Mouse (Mus musculus) urinary bladder, adult 2 months (tissue): Measurements from ENCODE around the gene Dync1li1. TPM values are rescaled to one million over a fixed set of nuclear protein-coding genes. Genes with fewer than 3 reads are reported as not detected.

Source experiments
- DNase-seq: peaks from one replicate; pipeline ENCODE4 v3.0.0; 2022; ENCODE audit warnings: low spot score
- polyA plus RNA-seq: library from polyadenylated mRNA; depleted of rRNA; stranded (reverse); fragments of >200 nt; gene quantifications from 2 replicates; pipeline ENCODE4 v1.2.3, GENCODE M21; 2012

Gene Dync1li1
- polyA plus RNA-seq, 1 experiment, result 24.9 TPM

DNA sequence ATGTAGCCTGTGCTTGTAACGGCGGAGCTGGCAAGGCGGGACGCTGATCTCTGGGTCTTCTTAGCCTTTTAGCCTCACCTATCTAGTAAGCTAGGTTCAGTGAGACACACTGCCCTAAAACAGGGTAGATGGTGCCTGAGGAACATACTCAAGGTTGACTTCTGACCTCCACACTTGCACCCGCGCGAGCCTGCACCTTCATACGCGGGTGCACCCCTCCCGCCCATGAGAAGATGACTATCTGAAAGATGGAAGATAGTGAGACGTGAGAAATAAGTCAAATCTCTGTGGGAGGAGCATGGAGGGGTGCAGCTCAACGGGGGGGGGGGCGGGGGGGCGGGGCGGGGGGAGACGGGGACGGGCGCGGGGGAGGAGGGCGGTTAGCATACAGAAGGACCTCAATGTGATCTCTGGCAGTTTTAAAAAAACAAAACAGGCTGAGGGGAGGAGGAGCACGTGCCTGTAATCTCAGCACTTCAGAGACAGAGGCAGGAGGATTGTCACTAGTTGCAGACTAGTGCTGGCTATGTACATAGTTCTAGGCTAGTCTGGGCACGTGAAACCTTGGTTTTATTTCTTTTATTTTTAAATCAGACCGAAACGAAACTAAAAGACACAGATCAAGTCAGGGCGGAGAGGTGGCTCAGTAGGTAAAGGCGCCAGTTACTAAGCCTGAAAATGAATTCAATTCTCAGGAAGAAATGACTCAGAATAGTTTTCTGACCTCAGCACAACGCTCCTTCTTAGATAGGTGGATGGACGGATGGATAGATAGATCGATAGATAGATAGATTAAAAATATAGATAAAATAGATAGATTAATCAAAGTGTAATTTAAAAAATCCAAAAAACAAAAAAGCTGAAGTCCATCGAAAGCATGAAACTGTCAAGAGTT lies 41.6 kb downstream of the Dync1li1 start:
- DNase-seq, result no peak

GRCm38 (mm10) chr9:114731011-114731755 lies 42.6 kb downstream of the Dync1li1 start, which contains the start of gene Cmtm6:
Gene Cmtm6, plus strand, starts transcription at chr9:114731116.
- DNase-seq, result peak; percentile 92

GRCm38 (mm10) chr9:114731871-114732682 lies 43.5 kb downstream of the Dync1li1 start:
- no peak for DNase-seq

DNA sequence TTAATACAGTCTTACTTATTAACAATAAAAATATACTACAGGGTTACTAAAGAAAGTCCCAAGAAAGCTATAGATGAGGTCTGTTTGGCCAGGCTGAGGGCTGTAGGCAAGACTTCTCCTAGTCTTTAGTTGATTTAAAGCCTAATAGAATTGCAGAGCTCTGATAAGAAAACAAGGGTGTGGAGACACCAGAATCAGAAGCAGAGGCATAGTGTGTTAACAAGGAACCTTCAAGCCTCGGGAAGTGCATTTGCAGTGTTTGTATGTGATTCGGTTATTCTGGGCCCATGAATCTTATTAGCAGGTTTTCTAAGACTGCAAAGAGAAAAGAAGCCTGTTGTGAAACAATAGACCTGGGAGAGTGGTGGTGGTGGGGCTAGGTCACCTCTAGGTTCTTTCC lies 44.6 kb downstream of the Dync1li1 start:
- no peak for DNase-seq

DNA sequence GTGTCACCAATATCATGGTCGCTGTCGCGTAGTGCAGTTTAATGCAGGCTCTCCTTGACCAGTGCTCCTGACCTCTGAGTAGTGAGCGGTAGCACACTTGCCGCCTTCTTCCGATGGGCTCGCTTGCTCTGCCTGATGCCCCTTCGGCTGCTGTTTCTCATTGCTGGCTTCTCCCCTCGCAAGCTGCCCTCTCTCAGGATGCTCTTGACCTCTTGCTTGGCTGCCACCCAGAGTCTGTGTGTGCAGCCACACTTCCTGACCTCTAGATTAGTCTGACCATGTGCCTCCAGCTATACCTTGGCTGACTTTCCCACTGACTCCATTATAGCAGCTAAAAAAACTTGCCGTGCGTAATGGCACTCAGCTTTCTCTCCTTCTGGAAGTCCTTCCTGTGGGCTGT lies 47.9 kb downstream of the Dync1li1 start:
- DNase-seq, result no peak

DNA sequence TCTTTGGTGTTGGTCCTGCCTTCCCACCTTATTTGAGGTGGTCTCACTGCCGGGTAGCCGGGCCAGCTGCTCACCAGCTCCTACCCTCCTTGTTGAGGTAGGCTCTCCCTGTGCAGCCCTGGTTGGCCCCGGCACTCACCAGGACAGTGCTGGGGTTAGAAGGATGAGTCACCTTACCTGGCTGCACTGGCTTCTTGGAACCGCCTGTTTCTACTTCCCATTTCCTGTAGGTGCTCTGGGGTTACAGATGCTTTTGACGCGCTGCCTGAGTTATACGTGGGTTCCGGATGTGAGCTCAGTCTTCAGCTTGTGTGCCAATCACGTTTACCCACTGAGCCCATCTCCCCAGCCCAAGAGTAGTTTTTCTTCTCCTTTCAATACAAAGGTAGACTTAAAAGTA lies 51.7 kb downstream of the Dync1li1 start:
- no peak for DNase-seq

- no peak for DNase-seq
Observed at GRCm38 (mm10) chr9:114742731-114743130, 54.1 kb downstream of the Dync1li1 start.

DNA sequence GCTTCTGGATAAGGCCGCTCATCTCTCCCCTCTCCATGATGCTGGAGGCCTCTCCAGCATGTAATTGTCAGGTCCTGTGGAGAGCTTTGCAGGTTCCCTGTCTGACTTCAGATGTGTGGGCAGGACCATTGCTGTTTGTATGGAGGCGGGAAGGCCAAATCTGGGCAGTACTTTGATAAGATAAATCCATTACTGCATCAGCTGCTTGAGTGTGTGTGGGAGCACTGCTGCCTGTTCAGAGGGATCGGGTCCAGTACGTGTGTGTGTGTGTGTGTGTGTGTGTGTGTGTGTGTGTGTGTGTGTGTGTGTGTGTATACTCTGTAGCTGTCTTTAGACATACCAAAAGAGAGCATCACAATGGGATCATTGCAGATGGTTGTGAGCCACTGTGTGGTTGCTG lies 56.6 kb downstream of the Dync1li1 start:
- DNase-seq, result no peak

DNA sequence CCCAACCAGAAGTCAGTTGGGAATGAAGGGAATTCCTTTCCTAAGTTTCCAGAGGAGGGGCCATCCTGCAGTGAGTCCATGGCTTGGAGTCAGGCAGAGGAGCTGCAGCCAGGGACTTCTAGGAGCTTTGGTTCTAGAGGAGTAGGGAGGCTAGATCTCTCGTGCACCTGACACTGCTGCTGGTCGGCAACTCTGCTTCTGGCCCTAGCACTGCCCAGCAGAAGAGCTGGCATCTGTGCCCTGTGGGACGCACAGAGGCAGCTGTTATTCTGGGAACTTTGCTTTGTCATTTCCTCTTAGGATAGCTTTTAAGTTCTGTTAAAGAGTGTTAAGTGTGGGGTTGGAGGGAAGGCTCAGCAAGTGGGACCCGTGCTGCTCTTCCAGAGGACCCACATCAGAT lies 57.1 kb downstream of the Dync1li1 start:
- no peak for DNase-seq

DNA sequence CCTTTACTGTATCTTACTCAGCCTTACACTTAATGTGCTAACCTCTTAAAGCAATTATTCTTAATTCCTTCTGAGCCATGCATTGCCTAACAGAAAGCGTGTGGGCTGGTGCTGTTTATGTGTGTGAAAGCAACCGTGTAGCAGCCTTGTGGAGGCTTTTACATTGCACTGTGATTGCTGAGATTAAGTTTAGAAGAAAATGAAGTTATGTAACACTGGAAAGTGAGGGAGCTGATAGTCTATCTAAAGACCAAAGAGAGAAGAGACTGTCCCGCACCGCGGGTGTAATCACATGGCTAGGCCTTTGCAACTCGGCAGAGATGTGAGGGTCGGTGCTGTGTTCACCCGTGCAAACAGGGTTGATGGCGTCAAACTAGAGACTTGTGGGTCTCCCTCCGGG lies 58.4 kb downstream of the Dync1li1 start:
- no peak for DNase-seq

DNA sequence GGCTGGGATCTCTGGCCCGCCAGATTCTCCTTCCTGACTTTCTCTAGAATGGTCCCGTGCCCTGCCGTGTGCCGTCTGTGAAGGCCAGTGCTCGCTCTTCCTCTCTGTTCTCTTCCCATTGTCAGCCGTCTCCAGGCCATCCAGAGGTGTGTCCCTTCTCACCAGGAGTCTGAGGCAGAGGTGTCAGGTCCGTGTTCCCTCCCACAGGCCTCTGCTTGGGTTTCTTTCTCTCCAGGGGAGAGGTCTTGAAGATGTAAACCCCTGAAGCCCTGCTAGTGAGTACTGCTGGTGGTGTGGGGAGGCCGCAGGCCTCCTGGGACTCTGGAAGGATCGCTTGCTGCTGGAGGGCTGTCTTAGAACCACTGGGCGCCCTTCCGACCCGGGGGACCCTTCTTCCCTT lies 58.9 kb downstream of the Dync1li1 start:
- DNase-seq, result no peak

DNA sequence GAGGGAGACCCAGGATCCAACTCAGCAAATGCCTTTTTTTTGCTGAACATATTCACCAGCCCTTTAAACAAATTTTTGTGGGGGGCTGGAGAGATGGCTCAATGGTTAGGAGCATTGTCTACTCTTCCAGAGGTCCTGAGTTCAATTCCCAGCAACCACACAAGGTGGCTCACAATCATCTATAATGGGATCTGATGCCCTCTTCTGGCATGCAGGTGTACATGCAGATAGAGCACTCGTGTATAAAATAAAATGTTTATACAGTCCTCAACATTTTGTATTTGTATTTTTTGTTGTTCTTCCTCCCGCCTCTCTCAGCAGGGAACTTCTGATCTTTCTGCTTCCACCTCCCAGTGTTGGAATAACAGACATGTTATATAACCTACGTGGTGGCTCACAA lies 63.0 kb downstream of the Dync1li1 start:
- DNase-seq, result no peak

DNA sequence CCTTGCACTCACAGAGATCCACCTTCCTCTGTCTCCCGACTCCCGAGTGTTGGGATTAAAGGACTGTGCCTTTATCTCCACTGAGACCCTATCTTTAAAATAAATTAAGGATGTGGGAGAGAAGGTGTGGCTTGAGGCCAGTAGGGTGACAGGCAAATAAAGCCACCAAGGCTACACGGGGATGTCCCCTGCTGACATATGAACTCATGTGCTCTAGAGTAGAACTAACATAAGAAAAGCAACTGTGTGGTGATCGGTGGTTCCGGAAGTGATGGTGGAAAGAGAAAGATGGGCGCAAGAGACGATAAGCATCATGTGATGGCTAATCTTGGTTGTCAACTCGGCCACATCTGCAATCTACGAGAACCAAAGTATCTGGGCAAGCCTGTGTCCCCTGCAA lies 63.7 kb downstream of the Dync1li1 start:
- DNase-seq, result no peak

DNA sequence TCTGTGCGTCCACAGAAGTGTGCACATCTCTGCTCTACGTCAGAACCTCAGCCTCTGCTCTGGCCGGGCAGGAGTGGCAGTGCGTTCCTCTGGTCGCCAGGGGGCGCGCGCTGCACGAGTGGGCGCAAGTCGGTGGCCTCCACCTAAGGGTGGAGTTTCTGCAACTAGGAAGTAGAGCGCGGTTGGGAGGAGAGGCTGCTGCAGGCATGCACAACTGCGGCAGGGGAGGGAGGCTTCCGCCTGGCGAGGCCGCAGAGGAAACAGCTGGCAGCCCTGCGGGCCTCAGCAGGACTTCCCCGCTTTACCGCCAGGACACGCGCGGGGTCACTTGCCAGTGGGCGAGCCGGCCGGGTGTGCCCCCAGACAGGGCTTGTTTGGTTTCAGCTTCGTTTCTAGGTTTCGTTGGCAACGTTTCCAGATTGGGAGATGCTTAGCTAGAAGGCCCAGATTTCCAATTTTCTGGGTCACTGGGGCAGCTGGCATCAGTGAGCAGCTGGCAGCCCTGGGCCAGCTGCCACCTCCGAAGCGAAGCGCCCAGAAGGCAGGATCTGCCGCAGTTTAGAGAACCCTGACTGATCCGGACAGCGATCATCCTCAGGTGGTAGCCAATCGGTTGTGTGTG lies 64.4 kb downstream of the Dync1li1 start:
- peak; percentile 93 for DNase-seq

GRCm38 (mm10) chr9:114758272-114758671 lies 69.7 kb downstream of the Dync1li1 start:
- DNase-seq, result no peak

DNA sequence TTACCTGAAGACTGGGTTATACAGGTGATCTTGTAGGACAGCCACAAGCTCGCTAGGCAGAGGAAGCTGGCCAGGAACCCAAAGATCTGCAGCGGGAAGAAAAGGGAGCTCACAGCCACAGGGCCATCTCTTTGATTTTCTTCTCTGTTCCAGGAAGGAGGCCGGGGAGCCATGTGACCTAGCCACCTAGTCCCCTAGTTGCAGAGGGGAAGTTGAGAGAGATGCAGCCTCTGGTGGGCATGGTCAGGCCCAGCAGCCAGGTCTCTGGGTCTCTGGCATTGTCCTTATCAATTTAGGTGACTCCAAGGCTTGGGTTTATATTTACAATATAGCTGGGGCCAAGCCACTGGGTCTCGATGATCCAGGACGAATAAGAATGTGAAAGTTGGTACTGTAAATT lies 70.2 kb downstream of the Dync1li1 start:
- no peak for DNase-seq

DNA sequence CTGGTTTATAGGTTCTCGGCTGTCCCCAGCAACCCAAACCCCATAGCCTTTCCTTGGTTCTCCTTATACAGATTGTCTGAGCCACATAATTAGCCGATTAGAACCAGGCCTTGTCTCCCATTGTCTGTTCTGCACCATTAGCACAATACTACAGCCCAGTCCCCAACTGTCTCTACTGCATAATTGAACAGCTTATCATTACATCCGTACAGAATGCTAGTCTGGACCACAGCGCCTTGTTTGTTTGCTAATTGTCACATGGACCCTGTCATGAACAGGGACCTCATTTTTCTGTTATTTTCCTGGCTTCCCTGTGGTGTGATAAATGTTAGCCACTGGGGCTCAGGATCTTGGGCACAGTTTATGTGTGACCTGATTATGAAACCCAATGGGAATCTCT lies 71.3 kb downstream of the Dync1li1 start:
- DNase-seq, result no peak

- no peak for DNase-seq
Observed at GRCm38 (mm10) chr9:114760353-114760752, 71.8 kb downstream of the Dync1li1 start.

- DNase-seq, result no peak
Observed at GRCm38 (mm10) chr9:114761848-114762247, 73.3 kb downstream of the Dync1li1 start.

- DNase-seq, result no peak
Observed at GRCm38 (mm10) chr9:114763341-114763740, 74.8 kb downstream of the Dync1li1 start.

DNA sequence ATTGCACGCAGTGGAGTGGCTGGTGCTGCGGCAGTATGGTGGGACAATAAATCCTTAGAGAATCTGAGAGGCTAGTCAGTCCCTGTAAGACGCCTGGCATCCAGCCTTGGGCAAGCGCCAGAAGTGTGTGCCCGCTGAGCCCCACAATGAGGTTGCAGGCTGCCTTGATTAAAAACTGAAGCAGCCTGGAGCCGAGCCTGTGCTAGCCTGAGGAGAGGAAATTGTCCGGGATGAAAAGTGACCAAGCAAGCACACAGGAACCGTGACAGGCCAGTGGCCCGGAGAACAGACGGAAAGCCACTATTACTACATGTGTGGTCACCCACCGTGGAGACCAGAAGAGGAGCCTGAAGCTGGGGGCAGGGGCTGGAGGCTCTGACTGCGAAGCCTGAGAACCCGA lies 78.4 kb downstream of the Dync1li1 start:
- no peak for DNase-seq

DNA sequence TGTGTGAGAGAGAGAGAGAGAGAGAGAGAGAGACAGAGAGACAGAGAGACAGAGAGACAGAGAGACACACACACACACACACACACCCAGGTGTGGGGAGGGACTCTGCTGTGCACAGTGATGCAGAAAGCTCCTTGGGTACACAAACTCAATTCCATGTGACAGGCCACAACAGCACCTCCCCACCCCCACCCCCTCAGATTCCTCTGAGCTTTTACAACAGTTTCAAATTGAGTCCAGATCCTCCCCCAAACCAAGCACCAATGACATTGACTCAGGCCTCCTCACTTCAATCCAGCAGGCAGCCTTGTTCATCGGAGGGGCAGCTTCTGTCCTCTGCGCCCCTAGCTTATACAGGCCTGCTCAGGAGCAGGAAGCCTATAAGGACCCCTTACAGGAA lies 78.9 kb downstream of the Dync1li1 start:
- no peak for DNase-seq
